Mouse (Mus musculus) retina, embryonic 14.5 days (tissue): Measurements from ENCODE around the gene Ccdc86.

Experiments used
- DNase-seq: peaks from one replicate; pipeline ENCODE4 v3.0.0-alpha.2; 2015; ENCODE audit warnings: low spot score

The Ccdc86 gene

DNA sequence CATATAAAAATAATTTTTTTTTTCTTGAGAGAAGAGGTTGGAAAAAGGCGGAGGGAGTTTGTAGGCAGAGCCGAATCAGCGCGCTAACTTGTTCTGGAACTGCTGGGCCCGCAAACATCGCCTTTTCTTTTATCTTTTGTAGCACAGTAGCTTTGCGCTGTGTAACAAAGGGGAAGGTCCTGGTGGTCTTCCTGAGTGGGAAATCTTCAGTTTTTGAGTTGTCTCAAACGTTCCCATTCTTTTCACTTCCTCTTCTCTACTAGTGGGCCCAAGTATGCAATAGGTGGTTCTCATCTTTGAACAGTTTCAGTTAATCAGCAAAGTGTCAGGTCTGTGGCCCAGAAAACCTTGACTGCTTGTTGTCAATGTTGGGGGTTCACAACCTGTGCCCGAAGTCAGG lies 492 bp upstream of the Ccdc86 start:
- no peak for DNase-seq

DNA sequence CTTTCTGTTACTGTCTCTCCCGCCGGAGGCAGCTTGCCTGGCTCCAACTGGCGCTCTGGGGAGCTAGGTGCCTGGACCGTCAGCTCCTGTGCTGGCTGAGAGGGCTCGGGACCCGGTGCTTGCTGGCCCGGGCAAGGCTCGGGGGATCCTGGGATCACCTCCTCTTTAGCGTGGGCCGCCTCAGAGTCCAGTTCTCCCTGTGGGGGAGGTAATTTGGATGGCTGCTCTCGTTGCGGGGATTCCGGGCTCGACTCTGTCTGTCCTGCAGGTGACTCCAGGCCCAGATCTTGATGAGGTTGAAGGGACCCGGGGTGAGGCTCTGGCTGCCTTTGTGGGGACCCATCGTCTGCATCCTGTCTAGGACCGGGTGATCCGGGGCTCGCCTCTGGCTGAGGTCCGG lies 650 bp downstream of the Ccdc86 start:
- DNase-seq: no peak

DNA sequence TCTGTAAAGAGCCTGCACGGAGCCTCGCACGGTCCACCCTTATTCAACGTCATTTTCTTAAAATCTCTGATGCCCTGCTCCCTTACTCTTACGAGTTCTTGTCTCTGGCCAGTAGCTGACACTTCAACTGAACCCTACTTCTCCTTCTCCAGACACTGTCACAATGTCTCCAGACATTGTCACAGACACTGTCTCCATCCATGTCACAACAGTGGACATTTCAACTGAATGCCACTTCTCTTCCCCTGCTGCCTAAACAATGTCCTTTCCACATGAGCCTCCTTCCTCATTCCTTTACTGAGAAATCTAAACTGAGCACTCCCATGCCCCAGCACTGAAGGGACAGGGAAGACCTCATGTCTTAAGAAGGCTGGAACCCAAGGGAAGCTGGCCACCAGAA lies 1.8 kb downstream of the Ccdc86 start:
- DNase-seq: no peak

DNA sequence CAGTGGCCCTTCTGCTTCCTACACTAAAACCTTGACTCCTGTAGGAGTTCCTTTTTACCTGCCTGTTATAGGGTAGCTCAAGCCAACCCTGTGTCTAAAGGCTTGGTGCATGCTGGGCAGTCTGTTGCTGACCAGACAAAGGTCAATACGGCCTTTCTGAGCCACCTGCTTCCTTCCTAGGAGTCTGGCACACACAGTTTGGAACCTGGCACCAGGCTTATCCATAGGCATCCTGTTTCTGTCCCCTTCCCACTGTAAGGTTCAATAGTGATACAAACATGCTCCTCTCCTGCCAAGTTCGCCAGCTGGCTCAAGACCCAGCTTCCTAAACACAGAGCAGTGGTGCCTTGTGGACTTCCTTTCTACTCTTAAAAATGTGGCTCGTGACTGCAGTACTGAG lies 2.6 kb downstream of the Ccdc86 start:
- DNase-seq: no peak

DNA sequence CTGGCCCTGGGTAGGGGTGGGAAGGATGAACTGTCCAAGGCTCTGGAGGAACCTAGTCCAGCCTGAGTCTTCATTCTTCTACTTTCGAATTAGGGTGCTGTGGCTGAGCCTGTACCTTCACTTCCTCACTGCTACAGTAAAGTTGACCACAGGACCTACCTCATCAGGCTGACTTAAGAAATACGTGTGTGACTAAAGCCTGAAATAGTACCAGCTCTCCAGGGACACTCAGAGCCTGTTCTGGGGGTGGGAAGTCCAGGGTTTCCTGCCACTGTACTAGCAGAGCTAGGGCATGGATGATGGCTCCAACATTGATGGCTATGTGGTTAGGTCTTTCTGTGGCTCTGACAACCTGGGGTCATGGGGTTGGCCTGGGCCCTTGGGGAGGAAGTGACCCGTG lies 5.1 kb downstream of the Ccdc86 start:
- DNase-seq: no peak

DNA sequence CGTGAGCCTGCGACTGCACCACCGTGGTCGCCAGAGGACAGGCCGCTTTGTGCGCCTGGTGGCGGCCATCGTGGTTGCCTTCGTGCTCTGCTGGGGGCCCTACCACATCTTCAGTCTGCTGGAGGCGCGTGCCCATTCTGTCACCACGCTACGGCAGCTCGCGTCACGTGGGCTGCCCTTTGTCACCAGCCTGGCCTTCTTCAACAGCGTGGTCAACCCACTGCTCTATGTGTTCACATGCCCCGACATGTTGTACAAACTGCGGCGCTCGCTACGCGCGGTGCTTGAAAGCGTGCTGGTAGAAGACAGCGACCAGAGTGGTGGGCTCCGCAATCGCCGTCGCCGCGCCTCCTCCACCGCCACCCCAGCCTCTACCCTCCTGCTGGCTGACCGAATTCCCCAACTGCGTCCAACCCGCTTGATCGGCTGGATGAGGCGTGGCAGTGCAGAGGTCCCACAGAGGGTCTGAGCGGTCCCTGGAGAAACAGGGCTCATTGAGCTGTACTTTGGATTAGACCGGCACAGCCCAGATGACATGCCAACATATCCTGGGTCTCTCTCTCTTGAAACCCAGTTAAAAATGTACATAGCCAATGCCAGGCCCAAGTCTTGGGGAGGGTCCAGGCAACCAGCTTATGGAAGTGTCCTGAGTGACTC lies 8.1 kb downstream of the Ccdc86 start:
- DNase-seq: peak; percentile 72

DNA sequence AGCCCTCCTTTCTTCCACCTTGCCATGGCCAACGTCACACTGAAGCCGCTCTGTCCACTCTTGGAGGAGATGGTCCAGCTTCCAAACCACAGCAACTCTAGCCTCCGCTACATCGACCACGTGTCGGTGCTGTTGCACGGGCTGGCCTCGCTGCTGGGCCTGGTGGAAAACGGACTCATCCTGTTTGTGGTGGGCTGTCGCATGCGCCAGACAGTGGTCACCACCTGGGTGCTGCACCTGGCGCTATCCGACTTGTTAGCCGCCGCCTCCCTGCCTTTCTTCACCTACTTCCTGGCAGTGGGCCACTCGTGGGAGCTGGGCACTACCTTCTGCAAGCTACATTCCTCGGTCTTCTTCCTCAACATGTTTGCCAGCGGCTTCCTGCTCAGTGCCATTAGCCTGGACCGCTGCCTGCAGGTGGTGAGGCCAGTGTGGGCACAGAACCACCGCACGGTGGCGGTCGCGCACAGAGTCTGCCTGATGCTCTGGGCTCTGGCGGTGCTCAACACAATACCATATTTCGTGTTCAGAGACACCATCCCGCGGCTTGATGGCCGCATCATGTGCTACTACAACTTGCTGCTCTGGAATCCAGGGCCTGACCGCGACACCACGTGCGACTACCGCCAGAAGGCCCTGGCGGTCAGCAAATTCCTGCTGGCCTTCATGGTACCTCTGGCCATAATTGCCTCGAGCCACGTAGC lies 8.8 kb downstream of the Ccdc86 start:
- DNase-seq: peak; percentile 93

DNA sequence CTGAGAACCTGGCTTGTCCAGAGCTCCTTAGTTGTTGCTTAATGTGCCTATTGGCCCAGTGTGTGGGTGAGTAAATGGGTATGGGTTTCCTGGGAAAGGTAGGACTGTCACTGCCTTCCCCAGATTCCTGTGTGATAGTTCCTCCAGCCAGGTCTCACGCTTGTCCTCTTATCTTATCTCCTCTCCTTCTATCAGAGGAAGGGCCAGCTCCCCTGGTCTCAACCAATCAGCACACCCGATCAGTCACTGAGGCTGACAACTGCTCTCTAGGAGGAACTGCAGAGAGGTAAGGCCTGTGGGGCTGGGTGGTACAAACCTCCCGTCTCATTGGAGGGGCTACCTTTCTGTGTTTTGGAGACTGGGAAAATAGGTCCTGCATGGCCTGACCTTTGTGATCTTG lies 10.3 kb downstream of the Ccdc86 start:
- DNase-seq: no peak

DNA sequence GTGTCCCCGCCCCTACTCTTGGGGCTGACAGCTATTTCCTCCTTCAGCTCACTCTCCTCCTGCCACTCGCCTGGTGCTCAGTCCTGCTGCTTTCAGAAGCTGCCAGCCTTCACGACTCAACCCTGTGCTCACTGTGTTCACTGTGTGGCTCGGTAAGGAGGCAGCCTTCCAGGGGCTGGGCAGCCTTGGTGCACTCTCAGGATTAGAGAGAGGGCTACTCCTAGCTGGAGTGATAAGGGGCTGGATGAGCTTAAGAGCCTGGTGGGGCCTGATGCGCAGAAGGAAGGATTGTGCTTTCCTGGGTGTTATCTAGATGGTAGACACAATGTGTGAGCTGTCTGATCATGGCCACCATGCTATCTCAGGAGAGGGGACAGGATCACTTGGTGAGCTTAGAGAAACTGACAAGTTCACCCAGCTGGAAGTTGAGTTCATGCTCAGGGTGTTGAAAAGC lies 11.9 kb downstream of the Ccdc86 start, which contains the start of gene Ptgdr2:
Gene Ptgdr2, plus strand, starts transcription at position 51 of the 454 bp plus-strand sequence.
- no peak for DNase-seq

DNA sequence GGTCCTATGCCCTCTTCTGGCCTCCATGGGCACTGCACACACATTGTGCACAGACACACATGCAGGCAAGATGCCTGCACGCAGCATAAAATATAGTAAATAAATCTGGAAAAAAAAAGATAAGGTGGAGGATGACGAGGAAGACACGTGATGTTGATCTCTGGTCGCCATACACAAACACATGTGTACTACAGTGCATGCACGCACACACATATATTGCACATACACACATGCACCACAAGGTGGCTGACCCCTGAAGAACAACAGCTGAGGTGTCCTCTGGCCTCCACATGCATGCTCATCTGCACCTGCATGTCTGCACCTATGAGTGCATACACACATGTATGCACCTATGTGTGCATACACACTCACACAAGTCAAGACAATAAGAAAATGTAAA lies 13.0 kb downstream of the Ccdc86 start:
- no peak for DNase-seq

DNA sequence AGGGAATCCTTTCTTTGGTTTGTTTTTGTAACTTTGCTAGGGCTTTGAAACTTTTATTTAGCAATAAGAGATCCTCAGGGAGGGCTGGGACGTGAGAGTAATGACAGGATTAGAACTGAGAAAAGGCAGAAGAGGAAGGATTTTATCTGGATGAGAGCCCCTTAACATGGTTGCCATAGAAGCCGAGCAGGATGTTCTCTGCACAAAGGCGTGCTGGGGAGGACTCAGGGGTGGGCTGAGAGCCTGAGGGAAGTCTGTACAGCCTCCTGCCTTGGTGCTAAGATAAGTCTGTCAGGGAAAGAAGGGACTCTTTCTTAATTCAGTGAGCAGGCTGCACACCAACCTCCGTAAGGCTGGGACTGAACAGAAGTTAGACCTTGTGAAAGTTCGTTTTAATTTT lies 14.0 kb downstream of the Ccdc86 start:
- DNase-seq: no peak

DNA sequence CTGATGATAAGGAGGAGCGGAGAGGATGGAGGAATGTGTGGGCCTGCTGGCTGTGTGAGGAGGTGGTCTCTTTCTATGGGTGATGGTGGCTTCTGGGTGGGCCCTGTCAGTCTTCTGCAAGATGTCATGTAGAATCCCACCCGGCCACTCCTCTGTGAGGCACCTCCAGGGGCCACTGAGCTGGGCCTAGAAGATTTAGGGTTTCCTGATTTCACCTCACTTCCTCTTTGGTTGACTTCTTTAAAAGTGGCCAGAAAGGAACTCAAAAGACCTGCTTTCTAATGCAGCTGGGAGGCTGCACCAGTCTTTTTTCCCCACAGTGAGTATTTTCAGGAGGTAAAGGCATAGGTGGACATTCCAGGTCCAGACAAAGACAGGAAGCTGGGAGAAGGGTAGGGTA lies 18.4 kb downstream of the Ccdc86 start:
- DNase-seq: no peak

DNA sequence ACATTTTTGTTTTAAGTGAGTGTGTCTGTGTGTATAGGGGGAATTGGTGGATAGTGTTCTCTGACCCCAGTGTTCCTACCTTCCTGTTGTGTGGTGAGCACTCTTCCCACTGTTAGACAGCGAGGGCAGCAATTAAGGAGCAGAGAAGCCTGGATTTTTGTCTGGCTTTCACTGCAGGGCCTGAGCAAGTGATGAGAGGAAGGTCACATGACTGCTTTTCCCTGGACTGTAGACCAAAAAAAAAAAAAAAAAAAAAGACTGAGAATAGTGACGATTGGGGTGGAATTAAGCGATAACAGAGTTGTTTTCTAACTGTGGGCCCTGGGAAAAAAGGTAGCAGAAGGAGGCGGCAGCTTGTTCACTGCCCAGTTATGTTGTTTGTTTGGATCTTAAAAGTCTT lies 22.4 kb downstream of the Ccdc86 start:
- peak; percentile 70 for DNase-seq

DNA sequence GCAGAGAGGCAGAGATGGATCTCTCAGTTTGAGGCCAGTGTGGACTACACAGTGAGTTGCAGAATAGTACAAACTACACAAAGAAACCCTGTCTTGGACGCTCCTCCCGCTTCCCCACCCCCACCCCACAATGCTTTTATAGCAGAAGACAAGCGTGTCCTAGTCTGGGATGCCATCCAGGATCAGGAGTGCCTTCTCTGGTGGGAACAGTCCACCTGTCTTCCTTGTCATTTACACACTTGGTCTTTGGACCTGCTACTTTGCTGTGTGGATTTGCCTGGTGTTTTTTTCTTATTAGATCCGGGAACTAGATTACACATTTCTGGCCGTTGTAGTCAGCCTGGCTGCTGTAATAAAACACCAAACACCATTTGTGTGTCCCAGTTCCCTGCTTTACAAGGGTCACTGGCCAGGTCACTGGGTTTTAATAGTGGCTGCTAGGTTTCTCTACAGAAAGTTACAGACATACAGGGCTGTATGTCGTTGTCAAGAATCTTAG lies 22.9 kb downstream of the Ccdc86 start:
- peak; percentile 79 for DNase-seq

DNA sequence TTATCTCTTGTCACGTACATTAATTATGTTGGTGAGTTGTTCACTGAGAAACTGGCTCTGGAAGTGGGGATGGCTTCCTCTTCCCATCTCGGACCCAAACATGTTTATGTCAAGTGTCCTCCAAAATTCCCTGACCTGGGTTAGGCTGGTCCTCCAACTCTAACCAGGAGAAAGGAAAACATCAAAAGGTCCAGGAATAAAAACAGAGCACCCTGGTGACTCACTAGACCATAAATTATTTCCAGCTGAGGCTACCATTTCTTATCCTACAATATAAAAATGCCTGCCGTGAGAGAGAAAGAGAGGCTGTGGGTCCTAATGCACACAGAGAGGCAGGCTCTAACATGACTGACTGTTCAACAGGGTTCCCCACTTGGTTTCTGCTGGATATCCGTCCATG lies 24.8 kb downstream of the Ccdc86 start:
- DNase-seq: no peak

DNA sequence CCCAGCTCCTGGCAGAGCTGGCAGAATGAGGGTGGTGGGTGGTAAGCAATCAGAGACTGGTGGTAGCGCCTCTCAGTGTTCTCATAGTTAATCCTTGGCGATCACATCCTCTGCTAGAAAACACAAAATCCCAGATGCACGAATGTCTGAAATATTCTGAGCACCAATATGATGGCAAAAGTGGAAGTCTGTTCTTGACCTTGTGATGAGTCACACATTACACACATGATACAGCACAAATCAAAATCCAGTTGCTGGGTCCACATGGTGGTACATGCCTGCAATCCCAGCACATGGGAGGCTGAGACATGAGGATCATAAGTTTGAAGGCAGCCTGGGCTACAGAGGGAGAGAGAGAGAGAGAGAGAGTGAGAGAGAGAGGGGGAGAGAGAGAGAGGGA lies 28.0 kb downstream of the Ccdc86 start:
- no peak for DNase-seq

DNA sequence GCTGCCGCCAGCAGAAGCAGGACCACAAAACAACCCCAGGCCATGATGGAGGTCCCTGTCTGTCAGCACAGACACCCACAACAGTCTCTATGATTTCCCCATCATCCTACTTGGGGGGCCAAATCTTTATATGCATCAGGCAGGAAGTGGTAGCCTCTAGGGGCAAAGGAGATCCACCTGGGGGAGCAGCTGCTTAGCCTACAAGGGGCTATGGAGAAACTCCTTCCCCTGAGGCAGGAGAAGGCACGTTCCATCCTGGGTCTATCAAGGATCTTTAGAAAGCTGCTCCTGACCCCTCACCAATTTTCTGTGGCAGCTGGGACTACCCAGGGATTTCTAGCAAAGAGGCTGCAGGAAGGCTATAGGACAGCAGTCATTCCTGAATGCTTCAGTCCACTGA lies 28.5 kb downstream of the Ccdc86 start, which contains the start of gene Zp1:
Gene Zp1, minus strand, starts transcription at position 101 of the 400 bp plus-strand sequence.
- DNase-seq: no peak

DNA sequence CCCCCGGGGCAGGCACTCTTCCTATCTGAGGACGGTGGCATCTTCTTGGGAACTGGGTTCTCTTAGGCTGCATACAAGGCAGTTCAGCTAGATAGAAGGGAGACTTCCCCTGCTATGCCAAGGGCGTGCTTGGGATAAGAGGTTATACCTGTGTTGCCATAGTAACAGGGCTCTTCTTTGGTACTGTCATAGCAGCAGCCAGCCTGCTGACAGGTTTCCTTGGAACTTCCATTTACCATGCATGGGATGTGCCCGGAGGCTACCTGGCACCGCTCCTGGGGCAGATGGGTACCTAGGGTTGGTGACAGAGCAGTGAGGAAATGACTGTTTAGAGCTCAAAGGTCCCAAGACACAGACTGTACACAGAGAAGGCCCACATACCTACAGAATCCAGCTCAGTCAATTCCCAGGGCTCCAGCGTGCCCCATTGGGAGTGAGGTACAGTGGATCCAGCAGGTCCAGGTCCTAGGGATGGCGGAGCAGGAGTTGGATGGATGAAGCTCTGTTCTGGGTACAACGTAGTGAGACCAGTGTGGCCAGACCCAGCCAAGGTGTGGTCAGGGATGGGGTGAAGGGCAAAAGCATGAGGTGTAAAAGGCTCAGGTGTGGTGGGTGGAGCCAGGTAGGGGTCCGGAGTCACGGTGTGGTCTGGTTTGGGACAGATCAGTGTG lies 30.6 kb downstream of the Ccdc86 start:
- no peak for DNase-seq

DNA sequence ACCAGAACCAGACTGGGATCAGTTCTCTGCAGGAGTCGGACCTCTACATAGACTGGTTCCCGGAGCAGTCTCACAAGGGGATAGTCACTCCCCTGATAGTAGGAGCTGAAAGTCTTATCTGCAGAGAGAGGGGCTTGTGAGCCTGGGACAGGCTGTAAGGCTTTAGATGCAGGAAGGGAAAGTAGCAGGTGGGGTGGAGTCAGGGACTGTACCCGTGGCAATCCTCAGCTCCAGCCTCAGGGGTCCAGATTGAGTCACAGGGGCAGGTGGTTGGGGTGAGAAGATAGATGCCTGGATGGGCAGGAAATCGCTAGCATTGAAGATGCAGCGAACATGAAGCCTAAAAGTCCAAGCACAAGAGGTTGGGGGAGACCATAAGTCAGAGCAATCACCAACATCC lies 32.6 kb downstream of the Ccdc86 start:
- DNase-seq: no peak

DNA sequence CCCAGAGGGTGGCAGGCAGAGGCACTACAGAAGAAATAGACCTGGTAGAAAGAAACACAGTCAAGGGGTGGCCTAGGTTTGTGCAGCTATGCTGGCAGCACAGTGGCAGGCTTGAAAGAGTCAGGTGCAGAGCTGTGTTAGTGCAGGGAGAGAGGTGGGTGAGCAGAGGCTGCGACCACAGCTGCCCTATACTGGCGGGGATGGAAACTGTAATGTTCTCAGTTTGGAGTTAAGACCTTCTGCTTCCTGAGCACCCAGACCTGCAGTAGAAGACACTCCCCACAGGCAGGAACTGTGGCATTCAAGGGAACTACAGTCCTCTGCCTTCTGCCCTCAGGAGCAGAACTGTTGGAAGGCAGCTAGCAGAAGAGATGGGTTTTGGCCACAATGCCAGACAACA lies 34.2 kb downstream of the Ccdc86 start:
- DNase-seq: no peak

DNA sequence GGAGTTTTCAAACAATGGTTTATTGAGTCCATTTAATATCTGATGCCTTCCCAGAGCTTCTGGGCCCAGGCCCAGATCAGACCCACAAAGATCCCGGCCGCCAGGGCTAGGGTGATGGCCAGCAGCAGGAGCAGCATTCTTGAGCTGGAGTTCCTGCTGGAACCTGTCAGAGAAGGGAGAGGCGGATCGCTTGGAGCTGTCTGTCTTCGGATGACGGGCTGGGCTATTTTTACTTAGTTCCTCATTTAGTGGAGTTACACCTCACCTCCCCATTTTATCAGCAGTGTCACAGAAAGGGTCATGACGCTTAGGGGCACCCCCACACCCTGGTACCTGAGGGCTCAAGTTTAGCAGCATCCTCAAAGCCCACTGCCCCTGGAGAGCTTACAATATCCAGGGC lies 34.8 kb downstream of the Ccdc86 start:
- DNase-seq: no peak

DNA sequence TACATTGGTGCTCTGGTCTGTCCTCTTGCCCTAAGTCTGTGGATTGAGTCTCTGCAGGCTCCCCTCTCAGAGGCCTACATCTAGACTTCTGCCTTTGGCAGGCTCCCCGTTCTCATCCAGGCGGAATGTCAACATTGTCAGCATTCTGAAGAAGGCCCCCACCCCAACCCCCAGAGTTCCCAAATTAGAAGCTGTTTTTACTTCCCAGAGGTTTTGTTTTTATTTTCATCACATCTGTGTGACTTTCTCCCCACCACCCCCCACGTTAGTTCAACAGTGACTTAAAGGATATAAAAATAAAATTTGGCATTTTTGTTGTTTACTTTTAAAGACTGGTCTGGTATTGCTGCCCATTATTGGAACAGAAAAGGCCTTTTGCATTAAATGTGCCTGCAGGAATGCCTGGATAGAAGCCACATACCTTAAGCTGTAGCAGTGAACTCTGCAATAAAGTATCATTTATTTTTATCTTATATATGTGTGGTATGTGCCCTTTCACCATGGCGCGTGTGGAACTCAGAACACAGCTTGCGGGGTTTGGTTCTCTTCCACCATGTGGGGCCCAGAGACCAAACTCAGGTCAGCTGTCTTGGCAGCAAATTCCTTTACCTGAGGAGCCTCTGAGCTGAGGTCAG lies 39.9 kb downstream of the Ccdc86 start:
- DNase-seq: no peak

DNA sequence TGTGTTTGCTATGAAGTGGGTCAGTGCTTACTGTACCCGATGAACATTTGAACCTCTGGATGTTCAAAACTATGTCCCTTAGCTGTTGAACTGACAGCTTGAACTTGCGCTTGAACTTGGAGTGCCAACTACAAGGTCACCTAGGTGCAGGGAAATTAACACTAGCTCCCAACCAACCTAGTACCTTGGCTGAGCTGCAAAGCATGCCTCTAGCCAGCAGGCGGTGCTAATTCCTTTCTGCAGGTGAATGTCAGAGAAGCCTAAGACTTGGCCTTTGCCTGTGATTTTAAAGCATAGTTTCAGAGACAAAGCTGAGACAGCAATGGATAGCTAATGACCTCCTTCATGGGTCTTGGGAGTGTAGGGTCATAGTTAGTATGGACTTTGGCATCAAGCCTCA lies 41.2 kb downstream of the Ccdc86 start:
- DNase-seq: peak; percentile 77
